Mouse (Mus musculus) Muller cell, postnatal 12 days (primary cell): ENCODE results near the gene Nab2.
A peak's percentile ranks its signal among the peaks of the same experiment; 100 is the strongest.

Experiments
- DNase-seq: peaks from one replicate; pipeline ENCODE4 v3.0.0-alpha.2; 2015; ENCODE audit errors: inconsistent ontology term

Gene Nab2

DNA sequence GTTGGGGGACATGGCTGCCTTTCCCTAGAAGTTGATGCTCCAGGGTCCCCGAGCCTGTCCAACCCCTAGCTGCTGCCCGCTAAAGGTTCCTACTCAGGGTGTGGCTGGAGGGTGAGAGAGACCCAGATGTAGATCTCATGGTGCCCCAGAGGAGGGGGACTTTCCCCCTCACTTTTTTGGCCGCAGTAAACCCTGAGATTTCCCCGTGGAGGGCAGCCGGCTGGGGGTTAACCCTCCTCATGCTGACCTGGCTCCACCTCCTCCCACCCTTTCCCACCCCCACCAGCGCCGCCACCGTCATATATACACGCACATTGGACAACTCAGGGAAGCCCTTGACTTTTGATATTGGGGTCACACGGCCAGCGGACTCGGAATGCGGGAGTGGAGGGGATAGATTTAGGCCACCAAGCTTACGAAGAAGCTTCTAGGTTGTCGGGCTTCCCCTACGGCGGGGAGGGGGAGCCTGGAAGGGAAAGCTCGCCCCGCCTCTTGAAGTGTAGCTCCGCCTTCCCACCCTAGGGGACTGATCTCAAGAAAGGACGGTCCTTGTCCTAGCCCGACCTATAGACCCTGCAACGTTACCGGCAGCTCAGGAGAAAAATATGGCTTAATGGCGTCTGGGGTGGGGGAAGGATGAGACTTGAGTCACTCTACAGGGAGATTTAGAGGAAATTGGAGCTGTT lies 24.7 kb downstream of the Nab2 start:
- peak; percentile 75 for DNase-seq

DNA sequence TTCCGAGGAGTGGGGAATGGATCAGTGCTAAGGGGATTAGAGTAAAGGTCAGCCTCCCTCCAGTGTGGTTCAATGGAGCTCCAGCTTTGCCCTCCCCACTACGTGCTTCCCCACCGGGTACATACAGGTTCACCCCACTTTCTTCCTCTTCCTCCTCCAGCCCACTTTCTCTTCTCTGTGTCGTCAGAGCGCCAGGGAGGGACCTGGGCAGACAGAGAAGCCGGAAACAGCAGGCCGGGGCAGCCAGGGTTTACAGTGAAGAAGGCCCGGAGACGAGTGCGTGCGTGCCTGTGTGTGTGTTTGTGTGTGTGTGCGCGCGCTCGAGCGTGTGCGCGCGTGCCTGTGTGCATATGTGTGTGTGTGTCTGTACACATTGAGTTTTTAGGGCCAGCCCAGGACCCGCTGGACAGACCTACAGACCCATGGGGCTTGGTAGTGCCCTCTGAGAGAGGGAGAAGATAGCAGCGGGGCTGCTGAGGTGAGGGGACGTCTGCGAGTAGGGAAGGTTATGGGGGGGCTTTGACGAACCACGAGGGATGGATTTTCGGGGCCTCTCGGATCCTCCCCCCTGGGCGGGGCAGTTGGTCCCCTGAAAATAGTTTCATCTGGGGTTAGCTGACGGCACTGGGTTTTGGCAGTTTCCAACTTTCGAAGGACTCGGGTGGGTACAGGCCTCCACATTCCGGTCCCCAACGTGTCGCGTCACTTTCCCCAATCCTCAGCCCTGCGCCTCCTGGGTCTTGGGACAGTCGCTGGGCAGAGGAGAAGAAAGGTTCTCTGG lies 25.4 kb downstream of the Nab2 start, which contains the start of gene Stat6:
Gene Stat6 (plus strand): TSS at position 215 of the 781 bp plus-strand sequence.
- peak; percentile 74 for DNase-seq

DNA sequence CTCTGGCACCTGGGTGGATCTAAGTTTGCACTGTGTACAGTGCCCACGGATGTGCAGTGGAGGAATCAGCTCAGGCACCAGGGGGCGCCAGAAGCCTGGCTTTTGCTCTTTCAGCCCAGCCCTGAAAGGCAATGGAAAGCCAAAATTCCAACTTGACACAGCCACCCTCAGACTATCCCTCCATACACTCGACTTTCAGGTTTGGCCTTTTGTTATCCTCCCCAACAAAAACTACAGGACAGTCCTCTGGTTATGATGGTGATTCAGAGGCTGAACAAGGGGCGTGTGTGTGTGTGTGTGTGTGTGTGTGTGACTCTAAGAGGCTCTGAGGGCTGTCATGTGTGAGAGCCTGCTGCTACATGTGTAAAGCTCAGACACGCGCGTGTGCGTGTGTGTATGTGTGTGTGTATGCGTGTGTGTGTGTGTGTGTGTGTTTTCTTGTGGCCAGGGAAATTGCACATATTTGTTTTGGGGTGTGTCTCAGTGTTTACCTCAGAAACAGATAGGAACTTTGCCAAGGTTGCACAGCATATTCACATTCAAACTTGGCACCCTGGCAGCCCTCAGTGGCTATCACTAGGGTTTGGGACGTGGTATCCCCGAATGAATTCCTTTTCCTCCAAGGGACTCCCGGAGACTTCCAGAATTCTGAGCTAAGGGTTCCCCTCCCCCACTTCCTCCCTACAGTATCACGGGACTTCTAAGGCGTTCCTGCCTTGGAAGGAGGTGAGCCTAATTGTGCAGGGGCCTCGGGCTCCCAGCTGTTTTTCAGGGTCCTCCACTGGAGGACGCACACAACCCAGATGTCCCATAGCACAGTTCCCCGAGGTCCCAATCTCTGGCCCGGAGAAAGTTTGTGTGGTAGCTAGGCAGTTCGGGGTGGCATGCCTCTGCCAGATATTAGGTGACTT lies 26.3 kb downstream of the Nab2 start:
- peak; percentile 81 for DNase-seq

DNA sequence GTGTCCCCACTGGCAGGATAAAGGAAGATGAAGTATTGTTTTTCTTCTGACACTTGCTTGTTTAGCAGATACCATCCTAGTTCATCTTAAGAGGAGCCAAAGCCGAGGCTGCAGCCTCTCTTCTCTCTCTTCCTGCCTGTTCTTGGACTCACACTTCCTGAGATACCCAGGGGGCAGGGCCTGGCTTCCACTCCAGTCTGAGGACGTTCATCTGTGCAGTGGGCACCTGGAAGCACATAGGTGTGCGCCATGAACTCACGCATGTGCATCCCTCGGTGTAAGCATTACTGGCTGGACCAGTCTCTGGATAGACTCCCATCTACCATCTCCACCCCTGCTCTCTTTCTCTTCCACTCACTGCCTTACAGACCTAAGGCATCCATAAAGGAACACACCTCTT lies 27.9 kb downstream of the Nab2 start:
- DNase-seq = no peak

DNA sequence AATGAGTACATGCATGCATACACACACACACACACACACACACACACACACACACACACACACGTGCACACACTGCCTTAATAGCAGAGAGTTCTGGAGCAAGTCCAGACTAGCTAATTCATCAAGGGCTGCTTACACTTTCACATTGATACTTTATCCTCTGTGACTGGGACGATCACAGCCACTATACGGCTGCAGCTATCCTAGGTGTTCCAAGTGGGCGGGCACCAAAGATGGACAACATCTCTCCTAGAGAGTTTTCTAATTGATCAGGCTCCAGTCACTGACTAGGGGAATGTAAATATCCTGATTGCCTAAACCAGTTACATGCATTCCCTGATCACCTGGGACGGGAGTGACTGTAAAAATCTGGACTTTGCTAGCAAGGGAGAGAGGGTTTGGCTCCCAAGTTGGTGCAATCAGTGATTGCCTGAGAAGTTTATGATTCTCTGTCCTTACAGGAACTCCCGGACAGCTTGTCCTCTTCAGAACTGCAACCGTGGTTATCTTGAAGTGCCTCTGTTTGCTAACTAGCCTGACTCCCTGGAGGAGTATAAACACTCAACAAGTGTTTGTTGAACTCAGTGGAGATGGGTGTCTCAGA lies 35.6 kb downstream of the Nab2 start:
- no peak for DNase-seq

DNA sequence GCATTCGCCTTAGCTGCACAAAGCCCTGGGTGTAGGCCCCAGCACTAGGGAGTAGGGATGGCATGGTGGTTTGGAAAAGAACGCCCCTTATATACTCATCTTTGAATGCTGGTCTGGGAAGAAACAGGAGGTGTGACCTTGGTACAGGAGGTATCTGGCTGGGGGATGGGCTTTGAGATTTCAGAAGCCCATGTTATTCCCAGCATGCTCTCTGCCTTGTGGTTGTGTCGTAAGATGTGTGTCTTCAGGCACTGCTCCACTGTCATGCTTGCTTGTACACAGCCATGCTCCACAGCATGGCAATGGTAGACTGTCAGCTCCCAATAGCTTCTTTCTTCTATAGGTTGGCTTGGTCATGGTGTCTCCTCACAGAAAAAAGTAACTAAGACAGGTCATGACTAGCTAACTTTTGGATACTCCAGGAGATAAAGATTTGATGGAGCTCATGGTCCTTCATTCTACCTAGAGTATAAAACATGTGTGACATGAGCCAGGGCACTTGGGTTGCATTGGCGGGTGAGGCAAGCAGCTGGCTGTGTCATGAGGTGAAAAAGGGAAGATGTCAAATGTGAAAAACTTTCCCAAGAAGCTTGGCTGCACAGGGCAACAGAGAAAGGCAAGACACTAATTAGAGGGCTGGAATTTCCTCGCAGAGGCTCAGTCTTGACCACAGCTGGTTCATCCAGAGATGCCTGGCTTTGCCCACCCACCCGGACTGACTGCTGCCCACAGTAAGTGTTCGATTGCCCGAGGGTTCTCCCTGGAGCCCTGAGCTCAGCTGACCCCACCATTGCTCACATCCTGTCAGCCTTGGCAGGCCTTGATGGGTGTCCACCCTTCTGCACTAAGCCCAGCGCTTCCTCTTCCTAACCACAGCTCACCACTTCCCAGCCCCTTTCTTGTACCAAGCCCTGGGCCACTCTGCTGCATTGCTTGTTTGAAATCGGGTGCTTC lies 36.8 kb downstream of the Nab2 start:
- DNase-seq = peak; percentile 40

DNA sequence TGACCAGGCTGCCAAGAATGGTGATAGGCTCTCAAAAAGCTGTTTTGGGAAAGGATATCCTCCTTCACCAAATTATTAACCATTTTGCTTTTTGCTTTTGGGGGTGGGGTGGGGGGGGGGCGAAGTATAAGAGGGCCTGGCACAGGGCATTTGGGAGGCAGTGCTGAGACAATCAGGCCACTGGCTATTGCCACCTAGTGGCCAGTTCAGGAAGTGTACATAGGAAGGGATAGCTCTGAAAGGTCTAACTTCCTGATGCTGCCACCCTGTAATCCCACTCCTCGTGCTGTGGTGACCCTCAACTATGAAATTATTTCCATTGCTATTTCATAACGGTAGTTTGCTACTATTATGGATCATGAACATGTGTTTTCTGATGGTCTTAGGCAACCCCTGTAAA lies 41.9 kb downstream of the Nab2 start:
- DNase-seq = no peak

DNA sequence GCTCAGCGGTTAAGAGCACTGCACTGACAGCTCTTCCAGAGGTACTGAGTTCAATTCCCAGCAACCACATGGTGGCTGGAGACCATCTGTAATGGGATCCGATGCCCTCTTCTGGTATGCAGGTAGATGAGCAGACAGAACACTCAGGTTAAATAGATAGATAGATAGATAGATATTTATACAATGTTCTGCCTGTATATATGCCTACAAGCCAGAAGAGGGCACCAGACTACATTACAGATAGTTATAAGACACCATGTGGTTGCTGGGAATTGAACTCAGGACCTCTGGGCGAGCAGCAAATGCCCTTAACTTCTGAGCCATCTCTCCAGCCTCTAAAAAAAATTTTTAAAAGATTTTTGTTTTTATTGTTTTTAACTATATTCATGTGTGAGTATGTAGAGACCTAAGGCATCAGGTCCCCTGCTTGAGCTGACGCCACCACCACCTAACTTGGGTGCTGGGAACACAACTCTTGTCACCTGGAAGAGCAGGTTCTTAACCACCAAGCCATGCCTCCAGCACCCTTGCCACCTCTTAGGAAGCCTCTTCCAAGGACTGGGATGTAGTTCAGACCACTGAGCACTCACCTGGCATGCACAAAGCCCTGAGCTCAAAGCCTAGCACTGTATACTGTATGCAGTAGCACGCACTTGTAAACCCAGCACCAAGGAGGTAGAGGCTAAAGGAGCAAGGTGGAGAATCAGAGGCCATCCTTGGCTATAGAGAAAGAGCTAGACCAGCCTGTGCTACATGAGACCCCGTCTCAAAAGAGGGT lies 44.7 kb downstream of the Nab2 start:
- no peak for DNase-seq

DNA sequence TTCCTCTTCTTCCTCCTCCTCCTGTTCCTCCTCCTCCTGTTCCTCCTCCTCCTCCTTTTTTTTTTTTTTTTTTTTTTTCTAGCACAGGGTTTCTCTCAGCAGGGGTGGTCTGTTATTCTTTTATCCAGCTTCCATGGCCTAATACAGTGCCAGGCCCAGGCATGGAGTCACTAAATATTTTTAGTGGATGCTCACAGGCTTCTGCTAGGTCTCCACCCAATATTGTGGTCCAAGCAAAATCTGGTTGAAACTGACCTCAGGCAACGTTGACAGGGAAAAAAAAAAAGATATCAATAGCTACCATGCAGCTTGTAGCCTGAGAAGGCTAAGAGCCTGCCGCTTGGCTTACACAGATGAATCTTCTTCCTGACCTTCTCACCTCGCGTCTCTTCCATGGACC lies 45.7 kb downstream of the Nab2 start:
- no peak for DNase-seq

DNA sequence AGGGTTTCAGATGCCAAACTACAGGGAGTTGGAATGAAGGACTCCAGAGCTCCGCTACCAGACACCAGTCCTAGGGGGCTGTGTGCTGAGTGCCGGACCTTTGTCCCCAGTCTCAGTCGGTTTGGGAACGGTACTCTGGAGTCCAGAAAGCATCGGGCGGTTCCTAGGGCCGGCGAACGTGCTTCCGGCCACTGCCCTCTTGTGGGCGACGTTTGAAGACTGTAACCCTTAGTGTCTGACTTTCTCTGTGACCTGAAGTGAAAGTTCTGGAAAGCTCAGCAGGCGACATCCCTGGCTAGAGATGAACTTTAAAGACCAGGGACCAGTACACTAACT lies 46.3 kb downstream of the Nab2 start:
- DNase-seq = peak; percentile 86

DNA sequence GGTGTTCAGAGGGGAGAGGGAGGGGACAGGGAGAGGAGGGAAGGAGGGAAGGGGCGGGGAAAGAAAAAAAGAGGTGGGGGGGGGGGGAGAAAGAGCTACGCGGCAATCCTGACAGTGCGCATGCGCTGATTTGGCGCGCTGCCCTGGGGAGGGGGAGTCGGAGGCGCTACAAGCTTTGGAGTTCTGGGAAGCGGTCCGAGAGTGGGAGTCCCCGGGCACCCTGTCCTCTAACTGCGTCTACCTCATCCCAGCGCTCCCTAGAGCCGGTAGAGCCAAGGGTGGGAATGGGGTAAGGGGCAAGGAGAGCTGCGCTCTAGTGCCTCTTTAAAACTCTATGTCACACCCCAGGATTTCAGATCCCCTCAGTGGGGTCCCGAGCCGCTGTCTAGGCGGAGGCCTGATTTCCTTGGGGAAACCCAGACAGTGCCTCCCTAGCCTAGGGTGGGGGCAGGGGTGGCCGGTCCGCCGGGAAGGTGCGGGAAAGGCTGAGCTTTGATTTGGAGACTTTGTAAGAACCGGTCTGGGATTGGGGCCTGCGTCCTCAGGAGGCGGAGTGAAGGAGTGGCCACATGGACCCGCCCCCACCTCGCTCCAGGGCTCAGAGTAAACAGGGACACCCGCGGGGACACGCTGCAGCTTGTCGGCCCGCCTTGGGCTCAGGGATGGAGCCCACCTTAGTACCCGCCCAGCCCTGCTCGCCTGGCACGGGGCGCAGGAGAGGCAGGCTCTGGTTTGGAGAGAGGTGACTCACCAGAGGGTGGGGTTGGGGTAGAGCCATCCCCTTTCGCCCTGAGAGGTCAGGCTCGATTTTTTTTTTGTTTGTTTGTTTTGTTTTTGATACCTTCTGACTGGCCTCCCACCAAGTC lies 46.9 kb downstream of the Nab2 start:
- peak; percentile 98 for DNase-seq

DNA sequence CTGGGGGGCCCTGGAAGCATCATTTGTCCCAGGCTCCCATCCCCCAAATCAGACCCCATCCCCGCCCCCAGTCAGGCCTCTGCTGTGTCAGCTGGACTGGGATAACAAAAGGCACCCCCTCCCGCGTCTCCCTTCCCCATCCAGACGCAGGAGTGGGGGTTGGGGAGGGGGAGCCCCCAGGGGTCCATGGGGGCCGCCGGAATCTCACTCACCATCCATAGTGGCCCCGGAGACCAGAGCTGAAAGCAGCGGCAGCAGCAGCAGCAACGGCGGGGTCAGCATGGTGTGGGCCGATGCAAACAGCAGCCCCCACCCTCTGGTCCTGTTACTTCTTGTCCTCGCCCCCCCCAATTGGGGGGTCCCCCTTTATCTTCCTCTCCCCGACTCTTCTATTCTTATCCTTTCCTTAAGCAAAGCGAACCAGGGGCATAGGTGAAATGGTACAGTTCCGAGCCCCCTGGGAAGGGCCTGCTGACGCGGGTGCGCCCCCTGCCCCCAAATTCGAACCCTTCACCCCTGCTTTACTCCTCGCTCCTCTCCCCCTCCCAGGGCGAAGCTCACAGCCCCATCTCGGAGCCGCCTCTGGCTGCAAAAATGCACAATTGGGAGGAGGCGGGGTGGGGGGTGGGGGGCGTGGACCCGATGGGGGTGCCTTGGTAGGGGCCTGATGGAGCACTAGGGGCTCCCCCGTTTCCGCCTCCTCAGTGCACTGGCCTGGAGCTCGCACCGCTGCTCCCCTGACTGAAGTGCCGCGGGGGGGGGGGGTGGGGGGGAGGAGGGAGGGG lies 47.8 kb downstream of the Nab2 start, which contains the start of gene Lrp1:
Gene Lrp1 (minus strand): TSS at position 743 of the 785 bp plus-strand sequence.
- DNase-seq = peak; percentile 72

DNA sequence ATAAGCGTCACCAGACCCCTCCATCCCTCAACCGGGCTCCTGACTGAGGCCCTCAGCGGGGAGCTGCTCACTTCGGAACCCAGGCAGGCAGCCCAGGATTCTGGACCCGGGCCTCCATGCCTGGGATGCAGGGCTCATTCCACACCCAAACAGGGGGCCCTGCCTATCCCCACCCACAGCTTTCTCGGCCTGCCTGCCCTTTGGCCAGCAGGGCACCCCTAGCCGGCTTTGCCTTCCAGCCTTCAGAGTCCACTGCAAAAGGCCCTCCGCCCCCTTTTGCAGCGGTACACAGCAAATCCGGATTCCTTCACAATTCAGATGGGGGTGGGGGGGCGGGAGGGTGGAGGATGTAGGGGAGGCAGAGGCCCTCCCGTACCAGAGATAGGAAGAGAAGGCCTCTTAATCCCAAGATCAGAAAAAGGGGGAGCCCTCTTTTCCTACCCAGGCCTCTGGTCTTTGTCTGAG lies 48.4 kb downstream of the Nab2 start:
- peak; percentile 59 for DNase-seq

DNA sequence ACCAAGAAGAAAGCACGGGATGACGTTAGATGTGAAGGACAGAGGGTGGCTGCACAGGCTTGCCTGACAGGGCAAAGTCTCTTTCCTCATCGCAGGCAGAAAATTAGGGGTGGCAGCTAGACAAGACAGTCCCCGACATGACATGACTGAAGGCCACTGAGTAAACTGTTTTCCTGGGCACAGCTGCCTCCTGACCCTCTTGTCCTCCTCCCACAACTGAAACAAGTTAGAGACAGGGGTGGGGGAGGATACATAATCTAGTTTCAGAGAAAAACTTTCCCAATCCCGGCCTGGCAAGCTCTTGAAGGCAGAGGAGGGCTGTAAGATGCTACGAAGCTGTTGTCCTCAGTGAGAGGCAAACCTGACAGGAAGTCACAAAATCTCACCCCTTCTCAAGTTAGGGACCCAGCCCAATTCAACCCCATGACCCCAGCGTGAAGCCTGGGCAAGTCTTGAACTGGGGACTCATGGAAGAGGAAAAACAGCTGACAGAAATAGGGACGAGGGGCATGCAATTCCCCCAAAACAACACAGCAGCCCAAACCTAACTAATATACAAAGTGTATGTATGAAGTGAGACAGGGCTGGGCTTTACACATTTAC lies 49.1 kb downstream of the Nab2 start:
- no peak for DNase-seq

DNA sequence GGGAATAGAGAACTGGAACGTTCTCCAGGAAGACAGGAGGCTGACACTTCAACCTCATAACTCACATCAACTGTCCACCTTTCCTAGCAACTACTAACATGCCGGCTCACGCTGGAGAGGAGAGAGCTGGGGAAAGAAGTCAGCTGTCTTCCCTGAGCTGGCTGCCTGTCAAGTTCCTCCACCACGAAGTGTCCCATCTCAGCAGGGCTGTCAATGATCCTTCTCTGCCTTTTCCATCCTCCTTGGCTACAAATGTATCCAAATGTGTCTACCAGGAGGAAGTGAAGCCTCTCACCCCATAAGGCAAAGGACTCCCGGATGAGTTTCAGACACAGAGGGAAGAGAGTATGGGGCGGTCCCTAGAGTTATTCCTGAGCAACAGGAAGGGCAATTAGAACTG lies 50.2 kb downstream of the Nab2 start:
- DNase-seq = no peak

DNA sequence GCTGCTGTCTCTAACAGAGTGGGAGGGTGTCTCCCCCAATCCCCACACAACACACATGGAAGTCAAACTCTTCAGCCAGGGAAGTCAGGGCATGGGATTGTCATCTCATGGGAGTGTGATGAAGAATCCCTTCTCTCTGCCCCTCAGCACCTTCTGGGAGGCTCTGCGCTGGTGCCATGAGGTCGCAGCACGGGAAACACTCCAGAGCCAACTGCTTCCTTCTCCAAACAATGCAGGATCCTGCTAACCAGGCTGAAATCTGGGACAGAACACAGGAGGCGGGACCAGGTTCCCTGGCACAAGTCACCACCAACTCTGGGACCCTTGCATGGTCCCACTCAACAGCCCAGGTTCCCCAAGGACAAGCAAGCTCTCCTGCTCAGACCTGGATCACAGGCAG lies 51.1 kb downstream of the Nab2 start:
- DNase-seq = no peak

DNA sequence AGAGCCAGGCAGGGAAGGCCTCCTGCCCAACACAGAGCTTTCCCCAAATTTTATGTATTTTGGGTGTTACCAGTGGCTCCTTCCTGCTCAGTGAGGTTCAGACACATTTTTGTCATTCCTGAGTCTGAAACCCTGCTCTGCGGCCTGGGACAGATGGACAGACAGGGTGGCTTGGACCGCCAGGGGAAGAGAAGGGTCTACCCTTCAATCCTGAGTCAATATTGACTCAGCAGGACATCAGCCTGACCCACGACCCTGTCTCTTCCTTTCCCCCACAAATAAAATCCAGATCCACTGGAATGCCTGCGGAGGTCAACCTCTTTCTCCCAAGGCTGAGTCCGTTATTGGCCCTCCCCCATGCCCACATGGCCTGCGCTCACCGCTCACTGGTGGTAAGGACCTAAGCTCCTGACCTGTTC lies 52.1 kb downstream of the Nab2 start:
- peak; percentile 70 for DNase-seq

DNA sequence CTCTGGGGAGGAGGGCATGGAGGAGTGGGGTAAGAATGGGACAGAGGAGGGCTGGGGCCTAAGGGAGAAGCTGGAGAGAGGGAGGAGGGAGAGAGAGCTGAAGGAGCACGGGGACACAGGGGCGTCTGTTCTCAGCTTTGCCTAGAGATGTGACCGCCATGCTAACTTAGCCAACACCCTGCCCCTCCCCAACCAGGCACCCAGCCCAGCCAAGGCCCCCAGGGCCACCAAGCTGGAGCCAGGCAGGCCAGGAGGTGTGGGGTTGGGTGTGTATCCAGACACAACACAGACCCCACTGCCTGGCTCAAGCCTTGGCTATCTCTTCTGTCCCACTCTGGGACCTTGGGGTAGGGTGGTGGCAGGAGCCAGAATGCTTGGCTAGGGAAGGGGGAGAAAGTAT lies 52.8 kb downstream of the Nab2 start:
- DNase-seq = no peak
